Mouse (Mus musculus) heart, embryonic 16.5 days (tissue): Measurements from ENCODE around the gene Smagp. TPM values are rescaled to one million over a fixed set of nuclear protein-coding genes. Genes with fewer than 3 reads are reported as not detected.

ENCODE experiments used
- ATAC-seq: fragments of 200-750 bp; cut with Nextera tagmentation; replicated peaks from 2 replicates; pipeline ENCODE4 v1.8.0; 2017; ENCODE audit warnings: moderate number of reproducible peaks; ENCODE audit not compliant: insufficient read depth, low FRiP score; ENCODE audit errors: extremely low read depth
- H3K27ac ChIP-seq: fragments of 300-500 bp; sonication (generic); 2 replicates; pipeline ENCODE4 v1.5.1; 2014; ENCODE audit warnings: mild to moderate bottlenecking, low read length, control low read depth, moderate library complexity
- H3K27me3 ChIP-seq: fragments of 300-500 bp; sonication (generic); 2 replicates; pipeline ENCODE4 v1.6.1; 2014; ENCODE audit warnings: low read length, mixed read lengths; ENCODE audit not compliant: control insufficient read depth, insufficient read depth
- H3K36me3 ChIP-seq: fragments of 300-500 bp; sonication (generic); 2 replicates; pipeline ENCODE4 v1.6.1; 2014; ENCODE audit not compliant: control insufficient read depth, insufficient read depth
- H3K4me1 ChIP-seq: fragments of 300-500 bp; sonication (generic); 2 replicates; pipeline ENCODE4 v1.6.1; 2014; ENCODE audit warnings: low read length, mixed read lengths; ENCODE audit not compliant: control insufficient read depth, insufficient read depth
- H3K4me2 ChIP-seq: fragments of 300-500 bp; sonication (generic); 2 replicates; pipeline ENCODE4 v1.6.1; 2014; ENCODE audit warnings: low read depth, mild to moderate bottlenecking, control low read depth, low read length
- H3K4me3 ChIP-seq: fragments of 300-500 bp; sonication (generic); 2 replicates; pipeline ENCODE4 v1.5.1; 2014; ENCODE audit warnings: mild to moderate bottlenecking, control low read depth, low read length
- H3K9ac ChIP-seq: fragments of 300-500 bp; sonication (generic); 2 replicates; pipeline ENCODE4 v1.6.1; 2014; ENCODE audit warnings: low read length, control low read depth
- H3K9me3 ChIP-seq: fragments of 300-500 bp; sonication (generic); replicated peaks from 2 replicates; pipeline ENCODE4 v1.6.1; 2016; ENCODE audit warnings: low read length; ENCODE audit not compliant: control insufficient read depth
- WGBS: fragments of 180-500 bp; shearing (Covaris S2); extraction: QIAGEN DNeasy Blood & Tissue Kit; methylation state at CpG from one replicate; pipeline ENCODE4 v1.1.7; 2014; 5-methylcytosine and 5-hydroxymethylcytosine counted together
- microRNA-seq: library from miRNA; unstranded; fragments of <30 nt; microRNA quantifications from one replicate; pipeline ENCODE4, GENCODE M21; 2017
- polyA plus RNA-seq: library from polyadenylated mRNA; unstranded; fragments of >200 nt; fragmentation: Nextera tagmentation; extraction: Ambion mirVana; gene quantifications from 2 replicates; pipeline ENCODE4 v1.2.1, GENCODE M21; 2015

Gene Smagp
- polyA plus RNA-seq, 1 experiment from 2014 or later = 16.9 TPM

DNA sequence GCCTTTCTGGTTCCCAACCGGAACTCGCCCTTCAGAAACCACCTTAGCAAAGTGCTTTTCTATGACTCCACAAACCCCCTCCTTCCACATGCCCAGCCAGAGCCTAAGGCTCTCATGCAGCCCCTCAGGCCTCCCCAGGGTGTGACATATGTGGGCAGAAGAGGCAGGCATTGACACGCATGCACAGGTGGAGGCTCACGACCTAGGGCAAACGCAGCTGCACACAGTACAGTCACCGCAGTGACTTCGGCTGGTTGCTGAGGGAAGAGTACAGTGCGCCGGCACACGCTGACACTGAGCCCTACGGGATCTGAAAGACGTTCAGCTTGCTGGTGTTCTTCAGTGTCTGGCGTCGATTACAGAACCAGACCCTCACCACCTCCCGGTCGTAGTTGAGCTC, 58.8 kb downstream of the Smagp start:
- Histone ChIP-seq H3K4me1 (peaks cover 9% of the 10 kb centered on the region), H3K27me3 (no peaks in the 10 kb centered on the region), H3K9ac (no peak overlapping the region), H3K9me3 (no peaks in the 10 kb centered on the region), H3K4me2 (no peak overlapping the region), H3K36me3 (no peaks in the 10 kb centered on the region), H3K27ac (no peak overlapping the region), H3K4me3 (no peak overlapping the region)
- WGBS = 80% methylated on average over 16 of the region's 16 CpGs
- no peak for ATAC-seq

DNA sequence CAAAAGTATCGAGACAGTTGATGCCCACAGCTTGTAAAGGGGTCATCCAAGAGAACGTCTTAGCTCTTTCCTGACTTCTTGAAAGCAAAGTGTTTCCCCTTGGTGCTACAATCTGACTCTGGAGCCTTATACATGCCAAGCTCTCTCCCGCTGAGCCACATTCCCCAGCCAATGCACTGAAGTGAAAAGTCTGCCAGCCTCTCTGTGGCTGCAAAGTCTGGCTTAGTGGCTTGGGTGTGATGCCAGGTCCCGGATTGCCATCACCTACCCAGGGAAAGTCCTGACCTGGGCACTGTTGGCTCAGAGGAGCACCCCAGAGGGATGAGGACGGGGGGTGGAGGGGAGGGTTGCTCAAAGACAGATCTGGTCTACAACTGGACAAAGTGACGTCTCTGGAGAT, 59.9 kb downstream of the Smagp start:
- WGBS = 77% methylated on average over 6 of the region's 6 CpGs
- Histone ChIP-seq H3K9ac (no peak overlapping the region), H3K4me1 (peaks cover 9% of the 10 kb centered on the region), H3K27ac (no peak overlapping the region), H3K4me2 (no peak overlapping the region), H3K27me3 (no peaks in the 10 kb centered on the region), H3K36me3 (no peaks in the 10 kb centered on the region), H3K4me3 (no peak overlapping the region), H3K9me3 (no peaks in the 10 kb centered on the region)
- ATAC-seq = no peak

DNA sequence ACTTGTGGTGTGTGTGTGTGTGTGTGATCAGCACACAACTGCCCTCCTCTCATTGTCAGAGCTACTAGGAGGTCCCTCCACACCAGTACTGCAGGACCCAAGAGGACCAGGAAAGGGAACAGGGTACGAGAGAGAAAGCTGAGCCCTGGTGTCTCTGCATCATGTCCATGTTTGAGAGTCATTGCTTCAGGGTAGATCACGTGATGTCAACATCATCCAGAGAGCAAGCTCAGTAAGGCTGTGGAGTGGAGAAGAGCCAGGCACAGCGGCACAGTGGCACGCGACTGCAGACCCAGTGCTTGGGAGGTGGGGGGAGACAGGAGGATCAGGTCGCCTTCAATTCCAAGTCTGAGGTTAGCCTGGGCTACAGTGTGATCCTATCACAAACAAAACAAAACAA, 60.3 kb downstream of the Smagp start:
- WGBS = 80% methylated on average over 6 of the region's 6 CpGs
- H3K27me3 ChIP-seq = no peaks in the 10 kb centered on the region
- H3K4me1 ChIP-seq = peaks cover 9% of the 10 kb centered on the region
- H3K36me3 ChIP-seq = no peaks in the 10 kb centered on the region
- H3K9ac ChIP-seq = no peak overlapping the region
- H3K4me3 ChIP-seq = no peak overlapping the region
- no peaks in the 10 kb centered on the region for H3K9me3 ChIP-seq
- no peak overlapping the region for H3K27ac ChIP-seq
- no peak for ATAC-seq
- H3K4me2 ChIP-seq = no peak overlapping the region

DNA sequence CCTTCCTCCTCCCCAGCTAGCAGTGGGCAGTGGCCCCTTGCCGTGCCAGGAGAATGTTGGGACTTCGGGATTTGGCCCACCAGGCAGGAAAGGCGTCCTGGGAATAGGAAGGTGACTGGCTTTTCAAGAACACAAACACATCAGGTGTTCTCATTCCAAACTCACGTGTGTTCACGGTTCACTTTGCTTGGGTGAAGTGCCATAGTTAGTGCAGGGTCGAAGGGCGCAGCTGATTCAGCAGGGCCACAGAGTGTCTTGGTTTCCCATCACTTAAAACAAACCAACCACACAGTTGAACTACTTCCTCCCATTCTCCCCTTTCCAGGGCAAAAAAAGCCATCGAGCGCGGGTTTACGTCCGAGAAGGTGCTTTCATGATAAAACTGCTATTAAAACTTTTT, 61.4 kb downstream of the Smagp start:
- H3K27ac ChIP-seq = no peak overlapping the region

DNA sequence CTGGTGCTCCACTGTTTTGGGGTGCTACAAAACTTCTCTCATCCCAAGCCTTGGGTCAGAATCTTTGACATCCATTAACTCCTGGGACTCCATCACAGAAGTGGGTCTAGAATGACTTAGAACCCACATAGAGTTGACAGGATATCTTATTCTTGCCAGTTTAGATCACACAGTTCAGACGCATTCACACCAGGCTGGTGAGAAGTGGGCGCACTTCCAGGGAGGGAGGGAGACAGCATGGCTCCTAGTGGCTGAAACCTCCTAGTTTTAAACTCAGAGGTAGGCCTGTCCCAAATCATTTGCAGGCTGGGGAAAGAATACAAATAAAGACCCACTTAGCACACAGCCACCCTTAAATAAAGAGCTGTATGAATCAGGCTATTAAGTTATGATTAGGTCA, 62.4 kb downstream of the Smagp start:
- Histone ChIP-seq H3K4me1 (peaks cover 9% of the 10 kb centered on the region), H3K9ac (no peak overlapping the region), H3K4me2 (no peak overlapping the region), H3K9me3 (no peaks in the 10 kb centered on the region), H3K27ac (0 out of 2 replicates have a peak overlapping the region, but pooled peaks have one; percentile 19), H3K36me3 (no peaks in the 10 kb centered on the region), H3K4me3 (no peak overlapping the region), H3K27me3 (no peaks in the 10 kb centered on the region)
- 66% methylated on average over 2 of the region's 2 CpGs for WGBS
- ATAC-seq = no peak

More for the DNA sequence above, 61.4 kb downstream of the Smagp start:
- Histone ChIP-seq H3K4me2 (no peak overlapping the region), H3K4me1 (peaks cover 9% of the 10 kb centered on the region), H3K27me3 (no peaks in the 10 kb centered on the region), H3K4me3 (no peak overlapping the region), H3K9me3 (no peaks in the 10 kb centered on the region), H3K36me3 (no peaks in the 10 kb centered on the region), H3K9ac (no peak overlapping the region)
- ATAC-seq = no peak
- 79% methylated on average over 12 of the region's 12 CpGs for WGBS

DNA sequence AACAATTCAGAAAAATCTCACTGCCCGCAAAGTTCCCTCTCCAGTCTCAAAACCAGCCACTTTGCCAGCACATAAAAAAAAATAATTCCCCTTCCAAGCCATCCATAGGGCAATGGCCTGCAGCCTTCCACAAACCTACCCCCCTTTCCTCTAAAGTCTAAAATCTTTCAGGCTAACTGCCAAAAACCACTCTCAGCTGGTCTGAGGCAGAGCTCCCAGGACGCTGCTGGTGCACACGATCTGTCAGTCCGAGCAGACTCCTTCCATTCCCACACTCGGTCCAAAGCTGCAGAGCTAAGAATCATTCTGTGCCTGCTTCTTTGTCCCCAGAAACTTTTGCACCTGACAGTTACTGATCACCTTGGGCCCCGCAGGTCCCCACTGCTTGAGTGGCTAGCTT, 62.8 kb downstream of the Smagp start:
- Histone ChIP-seq H3K27me3 (no peaks in the 10 kb centered on the region), H3K4me1 (peaks cover 9% of the 10 kb centered on the region), H3K4me3 (no peak overlapping the region), H3K4me2 (no peak overlapping the region), H3K36me3 (no peaks in the 10 kb centered on the region), H3K9me3 (no peaks in the 10 kb centered on the region), H3K27ac (peak overlapping the region; percentile 19; the same call in 1 of the 2 replicates), H3K9ac (no peak overlapping the region)
- peak; percentile 76; the same call in 1 of the 2 replicates for ATAC-seq
- WGBS = 20% methylated on average over 6 of the region's 6 CpGs

Small RNA genes lying within 50 kb of the gene (microRNA-seq; reads per million reads assigned to microRNA genes)
- gene Mir6961 = not detected

Other genes with a start within 250 kb of the Smagp start
- gene Gm5475, start 214.8 kb downstream of the Smagp start, polyA plus RNA-seq = not detected in 2 replicates
- gene Slc11a2, start 211.9 kb downstream of the Smagp start, polyA plus RNA-seq = 15.3 and 18.6 TPM in 2 replicates
- 15.3 and 15.5 TPM in 2 replicates for gene Letmd1, start 167.9 kb downstream of the Smagp start, polyA plus RNA-seq
- gene Csrnp2, start 141.5 kb downstream of the Smagp start, polyA plus RNA-seq = 7.2 and 8.3 TPM in 2 replicates
- 16.0 and 19.2 TPM in 2 replicates for gene Tfcp2, start 84.9 kb downstream of the Smagp start, polyA plus RNA-seq
- gene Pou6f1, start 37.0 kb downstream of the Smagp start, polyA plus RNA-seq = 3.3 and 5.6 TPM in 2 replicates
- gene Dazap2, start 21.6 kb downstream of the Smagp start, polyA plus RNA-seq = 223 and 247 TPM in 2 replicates
- gene Bin2, start 32.6 kb upstream of the Smagp start, polyA plus RNA-seq = 5.9 and 13.3 TPM in 2 replicates
- 3.3 and 3.5 TPM in 2 replicates for gene Cela1, start 51.0 kb upstream of the Smagp start, polyA plus RNA-seq
- 1.0 and 2.4 TPM in 2 replicates for gene Galnt6, start 92.4 kb upstream of the Smagp start, polyA plus RNA-seq
- gene Slc4a8, start 124.8 kb upstream of the Smagp start, polyA plus RNA-seq = 1.3 and 1.4 TPM in 2 replicates
- 0.71 and 1.5 TPM in 2 replicates for gene Scn8a, start 232.9 kb upstream of the Smagp start, polyA plus RNA-seq